Mouse (Mus musculus): ENCODE data around the gene Gm49337. TPM values are rescaled to one million over a fixed set of nuclear protein-coding genes. Genes with fewer than 3 reads are reported as not detected.
"Not testable (repeated sequence)": the region's sequence is repeated elsewhere in the genome, so short reads cannot be mapped to it uniquely, and the experiment has no call there.

Gene Gm49337
- polyA plus RNA-seq, 1 experiment from 2014 or later, result not detected

DNA sequence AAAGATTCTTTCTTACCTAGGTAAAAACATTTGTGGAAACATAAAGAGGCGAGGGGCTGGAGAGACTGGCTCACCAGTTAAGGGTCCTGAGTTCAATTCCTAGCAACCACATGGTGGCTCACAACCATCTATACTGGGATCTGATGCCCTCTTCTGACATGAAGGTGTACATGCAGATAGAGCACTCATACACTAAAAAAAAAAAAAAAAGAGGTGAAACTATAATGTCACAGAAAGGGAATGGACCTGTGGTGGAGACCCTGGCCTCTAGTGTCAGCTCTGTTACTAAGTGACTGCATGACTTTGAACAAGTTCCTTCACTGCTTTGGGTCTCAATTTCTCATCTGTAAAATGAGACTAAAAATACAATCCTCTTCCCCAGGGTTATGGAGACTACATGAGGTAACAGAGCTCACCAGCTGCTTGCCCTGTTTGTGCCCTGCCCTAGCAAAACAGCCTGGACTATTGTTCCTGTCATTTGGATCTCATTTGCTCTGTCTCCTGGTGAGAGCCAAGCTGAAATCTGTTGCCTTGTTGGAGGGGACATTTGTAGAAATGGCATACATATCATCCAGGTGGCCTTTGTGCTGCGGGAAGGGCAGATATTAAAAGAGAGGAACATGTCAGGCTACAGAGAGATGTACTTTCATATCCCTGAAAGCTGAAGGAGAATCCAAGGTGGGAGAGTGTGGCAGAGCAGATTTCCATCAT lies 42.9 kb downstream of the Gm49337 start:
- H3K9me3 ChIP-seq (replicated peaks; ENCODE audit: control insufficient read depth, low read length), result no peaks in the 10 kb centered on the region
- no peak overlapping the region for H3K9ac ChIP-seq (ENCODE audit: low read length)
- H3K27me3 ChIP-seq (ENCODE audit: control insufficient read depth, insufficient read depth, low read length), result no peaks in the 10 kb centered on the region
- WGBS, result 84% methylated on average over 2 of the region's 2 CpGs
- ATAC-seq (replicated peaks; ENCODE audit: extremely low read depth, insufficient read depth, low FRiP score), result no peak
- H3K27ac ChIP-seq (ENCODE audit: low read length), result no peak overlapping the region
- peaks cover 9% of the 10 kb centered on the region for H3K4me1 ChIP-seq (ENCODE audit: control insufficient read depth, insufficient read depth, low read length)
- no peaks in the 10 kb centered on the region for H3K36me3 ChIP-seq (ENCODE audit: control insufficient read depth, insufficient read depth)
- no peak overlapping the region for H3K4me2 ChIP-seq (ENCODE audit: low read depth, low read length)
- no peak overlapping the region for H3K4me3 ChIP-seq (ENCODE audit: low read length)

DNA sequence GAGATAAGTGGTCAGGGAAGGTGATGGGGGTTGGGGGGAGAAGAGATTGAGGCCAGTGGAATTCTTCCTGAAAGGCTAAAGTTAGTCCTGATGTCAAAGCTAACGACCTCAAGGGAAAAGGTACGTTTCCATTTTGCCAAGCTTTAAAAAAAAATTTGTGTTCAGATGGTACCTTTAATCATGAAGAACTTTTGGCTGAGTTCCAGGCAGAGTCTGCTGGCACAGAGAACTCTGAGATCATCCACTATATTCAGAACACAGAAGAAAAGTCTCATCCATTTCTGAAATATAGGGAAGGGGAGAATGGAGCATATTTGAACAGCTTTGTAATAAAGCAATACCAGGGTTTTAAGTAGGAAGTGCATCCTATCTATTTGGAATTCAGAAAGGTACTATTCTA lies 43.9 kb downstream of the Gm49337 start:
- Histone ChIP-seq H3K27ac (ENCODE audit: low read length) (no peak overlapping the region), H3K4me3 (ENCODE audit: low read length) (no peak overlapping the region), H3K9me3 (replicated peaks; ENCODE audit: control insufficient read depth, low read length) (no peaks in the 10 kb centered on the region), H3K27me3 (ENCODE audit: control insufficient read depth, insufficient read depth, low read length) (no peaks in the 10 kb centered on the region), H3K36me3 (ENCODE audit: control insufficient read depth, insufficient read depth) (no peaks in the 10 kb centered on the region), H3K4me2 (ENCODE audit: low read depth, low read length) (no peak overlapping the region), H3K4me1 (ENCODE audit: control insufficient read depth, insufficient read depth, low read length) (peaks cover 9% of the 10 kb centered on the region), H3K9ac (ENCODE audit: low read length) (no peak overlapping the region)
- 20% methylated on average over 2 of the region's 2 CpGs for WGBS
- ATAC-seq (replicated peaks; ENCODE audit: extremely low read depth, insufficient read depth, low FRiP score), result no peak

DNA sequence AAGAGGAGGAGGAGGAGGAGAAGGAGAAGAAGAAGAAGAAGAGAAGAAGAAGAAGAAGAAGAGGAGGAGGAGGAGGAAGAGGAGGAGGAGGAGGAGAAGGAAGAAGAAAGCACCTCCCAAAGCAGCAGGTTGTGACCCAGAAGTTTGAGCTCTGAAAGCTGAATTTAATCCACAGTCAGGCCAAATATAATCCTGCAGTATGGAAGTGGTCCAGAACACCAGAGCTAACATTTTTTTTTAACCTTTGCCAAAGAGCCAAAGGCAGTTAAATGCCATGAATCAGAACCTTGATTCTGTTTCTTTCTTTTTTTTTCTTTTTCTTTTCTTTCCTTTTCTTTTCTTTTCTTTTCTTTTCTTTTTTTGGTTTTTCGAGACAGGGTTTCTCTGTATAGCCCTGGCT lies 44.5 kb downstream of the Gm49337 start:
- H3K4me2 ChIP-seq (ENCODE audit: low read depth, low read length); ATAC-seq (replicated peaks; ENCODE audit: extremely low read depth, insufficient read depth, low FRiP score); H3K9me3 ChIP-seq (replicated peaks; ENCODE audit: control insufficient read depth, low read length); H3K4me1 ChIP-seq (ENCODE audit: control insufficient read depth, insufficient read depth, low read length); H3K27me3 ChIP-seq (ENCODE audit: control insufficient read depth, insufficient read depth, low read length); H3K4me3 ChIP-seq (ENCODE audit: low read length); H3K36me3 ChIP-seq (ENCODE audit: control insufficient read depth, insufficient read depth); H3K9ac ChIP-seq (ENCODE audit: low read length); H3K27ac ChIP-seq (ENCODE audit: low read length): not testable (repeated sequence)
- 93% methylated on average over 1 of the region's 1 CpGs for WGBS

DNA sequence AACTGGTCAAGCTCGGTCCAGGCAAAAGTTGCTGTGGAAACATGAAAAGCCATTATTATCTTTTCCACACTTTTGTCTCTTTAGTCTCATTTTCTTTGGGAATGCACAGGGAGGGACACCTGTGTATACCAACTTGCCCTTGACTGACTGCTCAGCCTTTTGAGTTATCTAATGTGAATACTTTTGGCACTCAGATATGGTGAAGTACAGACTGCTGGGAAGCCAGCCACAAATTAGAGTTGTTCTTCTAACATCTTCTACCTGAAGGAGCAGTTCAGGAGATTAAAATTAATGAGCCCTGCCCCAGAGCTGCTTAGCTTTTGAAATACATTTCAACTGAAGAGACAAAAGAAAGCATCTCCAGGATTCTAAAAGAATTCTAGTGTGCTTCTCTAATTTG lies 45.9 kb downstream of the Gm49337 start:
- no peaks in the 10 kb centered on the region for H3K36me3 ChIP-seq (ENCODE audit: control insufficient read depth, insufficient read depth)
- H3K4me2 ChIP-seq (ENCODE audit: low read depth, low read length), result no peak overlapping the region
- no peak for ATAC-seq (replicated peaks; ENCODE audit: extremely low read depth, insufficient read depth, low FRiP score)
- peaks cover 12% of the 10 kb centered on the region for H3K4me1 ChIP-seq (ENCODE audit: control insufficient read depth, insufficient read depth, low read length)
- no peak overlapping the region for H3K4me3 ChIP-seq (ENCODE audit: low read length)
- WGBS, result 85% methylated on average over 1 of the region's 1 CpGs
- no peaks in the 10 kb centered on the region for H3K27me3 ChIP-seq (ENCODE audit: control insufficient read depth, insufficient read depth, low read length)
- no peak overlapping the region for H3K27ac ChIP-seq (ENCODE audit: low read length)
- H3K9ac ChIP-seq (ENCODE audit: low read length), result no peak overlapping the region
- no peaks in the 10 kb centered on the region for H3K9me3 ChIP-seq (replicated peaks; ENCODE audit: control insufficient read depth, low read length)

DNA sequence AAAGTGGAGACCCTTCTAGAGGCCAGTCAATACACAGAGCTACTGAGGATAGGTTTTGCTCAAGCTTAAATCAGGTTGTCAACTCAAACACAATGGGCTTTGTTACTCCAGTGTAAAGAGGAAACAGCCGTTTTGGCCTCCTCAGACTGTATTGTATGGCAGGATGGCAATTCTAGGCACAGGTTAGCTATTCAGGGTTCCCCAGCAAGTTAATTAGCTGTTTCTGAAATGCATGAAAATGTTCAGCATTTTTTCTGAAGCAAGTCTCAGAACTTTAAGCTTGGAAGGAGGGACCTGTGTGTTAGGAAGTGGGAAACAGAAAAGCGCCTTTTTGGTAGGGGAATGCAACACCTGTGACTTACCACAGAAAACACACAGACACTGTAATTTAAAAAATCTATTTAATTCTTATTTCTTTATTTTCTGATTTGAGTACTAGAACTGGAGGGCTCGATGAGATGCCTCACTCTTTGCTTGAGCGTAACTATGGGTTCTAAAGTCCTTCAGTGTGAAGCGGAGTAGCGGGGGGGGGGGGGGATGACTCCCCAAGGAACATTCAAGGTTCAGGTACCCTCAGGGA lies 47.0 kb downstream of the Gm49337 start:
- WGBS, result 19% methylated on average over 6 of the region's 6 CpGs
- Histone ChIP-seq H3K9me3 (replicated peaks; ENCODE audit: control insufficient read depth, low read length) (no peaks in the 10 kb centered on the region), H3K27me3 (ENCODE audit: control insufficient read depth, insufficient read depth, low read length) (no peaks in the 10 kb centered on the region), H3K4me1 (ENCODE audit: control insufficient read depth, insufficient read depth, low read length) (peaks cover 12% of the 10 kb centered on the region), H3K27ac (ENCODE audit: low read length) (peak overlapping the region; percentile 99), H3K9ac (ENCODE audit: low read length) (peak overlapping the region; percentile 95), H3K4me3 (ENCODE audit: low read length) (peak overlapping the region; percentile 87), H3K36me3 (ENCODE audit: control insufficient read depth, insufficient read depth) (no peaks in the 10 kb centered on the region), H3K4me2 (ENCODE audit: low read depth, low read length) (peak overlapping the region; percentile 75)
- no peak for ATAC-seq (replicated peaks; ENCODE audit: extremely low read depth, insufficient read depth, low FRiP score)

DNA sequence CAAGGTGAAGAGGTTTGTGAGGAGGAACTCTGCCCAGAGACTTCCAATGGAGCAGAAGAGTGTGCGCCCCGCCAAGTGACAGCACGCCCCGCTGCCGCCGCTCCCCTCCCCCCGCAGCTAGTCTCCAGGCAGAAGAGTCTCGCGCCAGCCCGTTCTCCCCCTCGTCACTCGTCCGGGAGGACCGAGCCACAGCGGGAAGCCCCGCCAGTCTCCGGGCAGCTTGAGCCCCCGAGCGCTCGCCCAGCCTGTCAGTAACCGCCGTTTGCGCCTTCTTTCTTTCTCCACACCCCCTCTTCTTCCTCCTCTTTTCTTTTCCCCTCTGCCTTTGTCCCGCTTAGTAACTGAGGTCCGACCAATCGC lies 47.6 kb downstream of the Gm49337 start:
- Histone ChIP-seq H3K4me1 (ENCODE audit: control insufficient read depth, insufficient read depth, low read length) (peaks cover 12% of the 10 kb centered on the region), H3K9ac (ENCODE audit: low read length) (peak overlapping the region; percentile 95), H3K9me3 (replicated peaks; ENCODE audit: control insufficient read depth, low read length) (no peaks in the 10 kb centered on the region), H3K4me3 (ENCODE audit: low read length) (peak overlapping the region; percentile 87), H3K27me3 (ENCODE audit: control insufficient read depth, insufficient read depth, low read length) (no peaks in the 10 kb centered on the region), H3K36me3 (ENCODE audit: control insufficient read depth, insufficient read depth) (no peaks in the 10 kb centered on the region), H3K27ac (ENCODE audit: low read length) (peak overlapping the region; percentile 99), H3K4me2 (ENCODE audit: low read depth, low read length) (peak overlapping the region; percentile 75)
- WGBS, result 1% methylated on average over 19 of the region's 26 CpGs
- ATAC-seq (replicated peaks; ENCODE audit: extremely low read depth, insufficient read depth, low FRiP score), result peak; percentile 47

DNA sequence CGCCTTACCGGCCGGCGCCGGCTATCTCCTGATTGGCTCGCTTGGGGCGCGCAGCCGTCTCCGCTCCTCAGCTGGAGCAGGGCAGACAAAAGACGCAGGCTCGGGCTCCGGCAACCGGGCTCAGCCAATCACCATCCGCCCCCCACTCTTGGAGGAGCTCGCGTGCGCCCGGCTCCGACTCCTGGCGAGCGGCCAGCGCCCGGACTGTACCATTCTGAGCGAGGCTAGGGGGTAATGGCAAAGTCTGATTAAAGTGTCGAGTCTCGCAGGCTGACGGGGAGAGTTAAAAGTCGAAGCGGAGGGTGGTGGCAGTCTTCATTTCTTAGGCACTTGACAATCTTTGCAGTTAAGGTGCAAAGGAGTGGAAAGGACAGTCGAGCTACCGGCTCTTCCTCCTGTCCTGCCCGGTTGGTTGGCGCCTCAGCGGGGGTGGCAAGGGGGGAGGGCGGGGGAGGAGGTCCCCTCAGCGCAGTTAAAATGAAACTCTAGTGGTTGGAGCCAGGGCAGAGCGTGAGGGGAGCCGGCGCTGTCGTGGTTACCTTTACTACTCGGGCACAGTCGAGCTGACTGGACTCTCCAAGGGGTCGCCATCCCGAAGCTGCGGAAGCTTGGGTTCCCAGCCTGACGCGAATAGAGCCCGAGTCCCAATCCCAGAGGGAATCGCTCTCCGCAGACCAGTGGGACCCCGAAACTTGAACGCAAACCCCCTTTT lies 48.1 kb downstream of the Gm49337 start, which contains the start of gene Pik3r3:
Gene Pik3r3 (plus strand): TSS at position 479 of the 712 bp plus-strand sequence.
- Histone ChIP-seq H3K9me3 (replicated peaks; ENCODE audit: control insufficient read depth, low read length) (no peaks in the 10 kb centered on the region), H3K36me3 (ENCODE audit: control insufficient read depth, insufficient read depth) (no peaks in the 10 kb centered on the region), H3K4me1 (ENCODE audit: control insufficient read depth, insufficient read depth, low read length) (peaks cover 12% of the 10 kb centered on the region), H3K27ac (ENCODE audit: low read length) (peak within 1 kb of the TSS; percentile 99), H3K4me3 (ENCODE audit: low read length) (peak within 1 kb of the TSS; percentile 87), H3K9ac (ENCODE audit: low read length) (peak within 1 kb of the TSS; percentile 95), H3K4me2 (ENCODE audit: low read depth, low read length) (peak within 1 kb of the TSS; percentile 75), H3K27me3 (ENCODE audit: control insufficient read depth, insufficient read depth, low read length) (no peaks in the 10 kb centered on the region)
- ATAC-seq (replicated peaks; ENCODE audit: extremely low read depth, insufficient read depth, low FRiP score), result peak; percentile 100
- under 1% methylated on average over 52 of the region's 53 CpGs for WGBS

DNA sequence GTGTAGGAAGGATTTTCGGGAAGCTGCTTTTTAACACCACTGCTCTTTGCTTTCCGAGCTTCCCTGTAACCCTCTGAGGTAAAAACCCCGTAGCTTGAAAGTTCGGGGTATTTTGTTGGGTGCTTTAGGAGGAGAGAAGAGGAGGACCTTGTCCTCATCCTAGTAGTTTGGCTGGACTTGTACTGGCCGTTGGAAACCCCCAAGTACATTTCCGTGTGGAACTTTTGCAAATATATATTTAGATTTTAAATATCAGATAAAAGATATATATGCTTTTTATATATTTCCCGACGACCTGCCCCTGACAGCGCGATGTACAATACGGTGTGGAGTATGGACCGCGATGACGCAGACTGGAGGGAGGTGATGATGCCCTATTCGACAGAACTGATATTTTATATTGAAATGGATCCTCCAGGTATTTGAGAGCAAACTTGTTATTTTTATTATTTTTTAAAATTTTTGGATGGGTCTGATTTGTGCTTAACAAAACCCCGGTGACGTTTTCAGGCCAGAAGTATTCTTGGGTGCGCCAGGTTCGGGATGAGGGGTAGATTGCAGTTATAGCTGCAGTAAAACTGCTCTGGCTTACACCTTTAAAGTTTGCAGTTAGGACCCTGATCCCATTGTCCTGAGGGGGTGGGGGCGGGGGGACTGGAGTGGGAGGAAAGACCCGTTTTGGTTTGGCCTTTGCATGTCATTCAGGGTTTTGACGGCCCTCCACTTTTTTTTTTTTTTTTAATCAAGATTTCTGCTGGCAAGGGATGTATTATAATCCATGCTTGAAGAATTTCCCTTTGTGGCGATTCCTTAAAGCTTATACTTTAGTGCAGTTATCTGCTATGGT lies 49.0 kb downstream of the Gm49337 start:
- H3K36me3 ChIP-seq (ENCODE audit: control insufficient read depth, insufficient read depth), result no peaks in the 10 kb centered on the region
- H3K4me2 ChIP-seq (ENCODE audit: low read depth, low read length), result peak overlapping the region; percentile 68
- H3K9ac ChIP-seq (ENCODE audit: low read length), result peak overlapping the region; percentile 87
- no peak for ATAC-seq (replicated peaks; ENCODE audit: extremely low read depth, insufficient read depth, low FRiP score)
- under 1% methylated on average over 23 of the region's 23 CpGs for WGBS
- H3K4me1 ChIP-seq (ENCODE audit: control insufficient read depth, insufficient read depth, low read length), result peaks cover 6% of the 10 kb centered on the region
- H3K4me3 ChIP-seq (ENCODE audit: low read length), result peak overlapping the region; percentile 87
- H3K27ac ChIP-seq (ENCODE audit: low read length), result peak overlapping the region; percentile 98
- no peaks in the 10 kb centered on the region for H3K9me3 ChIP-seq (replicated peaks; ENCODE audit: control insufficient read depth, low read length)
- no peaks in the 10 kb centered on the region for H3K27me3 ChIP-seq (ENCODE audit: control insufficient read depth, insufficient read depth, low read length)
